In the genomic region with DNA sequence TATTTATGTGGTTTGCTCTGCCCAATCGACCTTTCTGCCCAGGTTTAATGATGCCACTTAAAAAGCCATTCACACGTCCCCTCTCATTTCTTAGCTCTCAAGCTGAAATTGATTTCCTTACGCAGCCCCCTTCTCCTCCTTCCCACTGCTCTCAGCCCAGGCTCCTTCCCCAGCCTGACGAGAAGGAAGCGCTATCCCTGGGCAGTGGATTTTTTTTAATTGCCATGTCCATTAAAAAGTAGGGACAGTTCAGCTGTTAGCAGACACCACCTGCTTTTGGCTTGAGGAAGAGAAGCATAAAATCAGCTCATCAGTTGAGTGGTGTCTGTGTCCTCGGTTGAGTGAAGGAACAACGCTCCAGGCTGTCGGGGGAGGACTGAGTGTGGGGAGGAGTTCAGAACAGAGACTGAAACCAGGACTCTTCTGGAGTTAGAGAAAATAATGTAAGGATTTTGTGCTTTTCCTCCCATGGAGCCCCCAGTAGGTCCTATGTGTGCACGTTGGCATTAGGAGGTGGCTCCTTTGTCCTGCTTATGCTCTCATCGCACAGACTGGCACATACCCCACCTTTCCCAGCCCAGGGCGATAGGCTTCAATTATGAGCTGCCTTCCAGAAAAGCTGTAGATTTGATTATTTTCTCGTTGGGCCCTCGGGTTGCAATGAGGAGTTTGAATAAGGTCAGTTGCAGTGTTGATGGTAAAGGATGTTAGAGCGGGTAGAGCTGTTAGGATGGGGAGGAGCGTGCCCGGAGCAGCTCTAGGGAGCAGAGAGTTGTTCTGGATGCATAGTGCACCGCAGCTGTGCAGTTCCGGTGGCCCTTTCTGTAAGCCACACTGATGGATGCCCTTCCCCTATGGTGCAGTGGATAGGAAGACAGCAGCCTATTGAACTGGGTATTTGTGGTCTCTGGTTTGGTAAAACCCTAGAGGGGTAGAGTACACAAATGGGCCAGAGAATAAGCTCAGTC, we compare ENCODE assay signal across 16 mouse cellular contexts. TPM values are rescaled to one million over a fixed set of nuclear protein-coding genes. Genes with fewer than 3 reads are reported as not detected.
A peak's percentile ranks its signal among the peaks of the same experiment; 100 is the strongest.
DNase-seq lines count a peak whose midpoint lies in the region; ATAC-seq lines count a peak whose summit lies in the region.
"Had no signal": no experiment of that assay in that cellular context is flagged by ENCODE, and none has a peak within 500 bp of the region (broad histone marks: within the 10 kb centered on the region; RNA-seq: fewer than 3 reads in every experiment).

No protein-coding gene starts in this region.

- H3K4me2 ChIP-seq in forebrain, embryonic 12.5 days: no peak overlapping the region
- H3K4me2 ChIP-seq in midbrain, embryonic 11.5 days: no peak overlapping the region
- no peak overlapping the region for H3K4me2 ChIP-seq in hindbrain, embryonic 14.5 days (replicated peaks)
- no peak overlapping the region for H3K4me2 ChIP-seq in neural tube, embryonic 13.5 days
- H3K4me2 ChIP-seq: heart, embryonic 11.5 days; liver, embryonic 11.5 days; lung, embryonic 15.5 days had no signal

- no peak for DNase-seq in forebrain, embryonic 10.5 days (ENCODE audit: extremely low spot score, low spot score)
- DNase-seq in midbrain, embryonic 11.5 days (ENCODE audit: low spot score, missing footprints): peak; percentile 82
- DNase-seq in midbrain, embryonic 10.5 days (ENCODE audit: low spot score): no peak
- peak; percentile 27 for DNase-seq in hindbrain, embryonic 14.5 days (ENCODE audit: low spot score)
- no peak for DNase-seq in ovary, postnatal 10 days (ENCODE audit: low spot score)
- DNase-seq in urinary bladder, adult 18-20 months (ENCODE audit: low spot score in 2 of 2): no peak
- DNase-seq: adrenal gland, postnatal 25 days; B cell, adult 2 months; cerebellum, adult 11 months; gastrocnemius, postnatal 36 days; kidney, adult 8-10 months had no signal

- no peak overlapping the region for H3K4me3 ChIP-seq in forebrain, embryonic 12.5 days (replicated peaks)
- H3K4me3 ChIP-seq in forebrain, embryonic 10.5 days: no peak overlapping the region
- H3K4me3 ChIP-seq in midbrain, embryonic 11.5 days (ENCODE audit: low read depth, low read length): no peak overlapping the region
- H3K4me3 ChIP-seq in midbrain, embryonic 10.5 days: no peak overlapping the region
- H3K4me3 ChIP-seq in hindbrain, embryonic 14.5 days (replicated peaks; ENCODE audit: low read length): no peak overlapping the region
- no peak overlapping the region for H3K4me3 ChIP-seq in neural tube, embryonic 13.5 days
- H3K4me3 ChIP-seq: lung, embryonic 15.5 days had no signal

- H3K9me3 ChIP-seq in forebrain, embryonic 12.5 days: no peaks in the 10 kb centered on the region
- 0 out of 2 replicates have a peak, but pooled peaks cover 4% of the 10 kb centered on the region for H3K9me3 ChIP-seq in forebrain, embryonic 10.5 days
- no peaks in the 10 kb centered on the region for H3K9me3 ChIP-seq in midbrain, embryonic 11.5 days (ENCODE audit: control insufficient read depth, low read length)
- no peaks in the 10 kb centered on the region for H3K9me3 ChIP-seq in midbrain, embryonic 10.5 days (replicated peaks)
- no peaks in the 10 kb centered on the region for H3K9me3 ChIP-seq in hindbrain, embryonic 14.5 days (ENCODE audit: control insufficient read depth, low read length)
- H3K9me3 ChIP-seq in neural tube, embryonic 13.5 days: no peaks in the 10 kb centered on the region
- H3K9me3 ChIP-seq: lung, embryonic 15.5 days had no signal

- no peaks in the 10 kb centered on the region for H3K4me1 ChIP-seq in forebrain, embryonic 12.5 days
- peaks cover 3% of the 10 kb centered on the region; the same call in 1 of the 2 replicates for H3K4me1 ChIP-seq in forebrain, embryonic 10.5 days
- no peaks in the 10 kb centered on the region for H3K4me1 ChIP-seq in midbrain, embryonic 11.5 days (ENCODE audit: control insufficient read depth, insufficient read depth, low read length)
- peaks cover 8% of the 10 kb centered on the region for H3K4me1 ChIP-seq in midbrain, embryonic 10.5 days
- peaks cover 22% of the 10 kb centered on the region for H3K4me1 ChIP-seq in hindbrain, embryonic 14.5 days (replicated peaks; ENCODE audit: control insufficient read depth, insufficient read depth, low read length)
- peaks cover 48% of the 10 kb centered on the region for H3K4me1 ChIP-seq in neural tube, embryonic 13.5 days (replicated peaks)
- H3K4me1 ChIP-seq: lung, embryonic 15.5 days had no signal

- no peak overlapping the region for H3K9ac ChIP-seq in forebrain, embryonic 12.5 days
- H3K9ac ChIP-seq in midbrain, embryonic 11.5 days (ENCODE audit: low read length): no peak overlapping the region
- H3K9ac ChIP-seq in hindbrain, embryonic 14.5 days: peak overlapping the region; percentile 46; the same call in 1 of the 2 replicates
- peak overlapping the region; percentile 41 for H3K9ac ChIP-seq in neural tube, embryonic 13.5 days
- H3K9ac ChIP-seq: lung, embryonic 15.5 days had no signal

- H3K27ac ChIP-seq in forebrain, embryonic 12.5 days: peak overlapping the region; percentile 50; the same call in 1 of the 2 replicates
- H3K27ac ChIP-seq in forebrain, embryonic 10.5 days: no peak overlapping the region
- H3K27ac ChIP-seq in midbrain, embryonic 11.5 days (ENCODE audit: low read depth, low read length): no peak overlapping the region
- H3K27ac ChIP-seq in midbrain, embryonic 10.5 days (replicated peaks): no peak overlapping the region
- H3K27ac ChIP-seq in hindbrain, embryonic 14.5 days: peak overlapping the region; percentile 74
- peak overlapping the region; percentile 80 for H3K27ac ChIP-seq in neural tube, embryonic 13.5 days (replicated peaks)
- H3K27ac ChIP-seq: lung, embryonic 15.5 days had no signal

- H3K36me3 ChIP-seq in forebrain, embryonic 12.5 days (replicated peaks): peaks cover 76% of the 10 kb centered on the region
- H3K36me3 ChIP-seq in forebrain, embryonic 10.5 days (replicated peaks): peaks cover 87% of the 10 kb centered on the region
- H3K36me3 ChIP-seq in midbrain, embryonic 11.5 days (ENCODE audit: control insufficient read depth, insufficient read depth, low read length): peaks cover 22% of the 10 kb centered on the region
- H3K36me3 ChIP-seq in midbrain, embryonic 10.5 days: peaks cover 88% of the 10 kb centered on the region
- peaks cover 76% of the 10 kb centered on the region for H3K36me3 ChIP-seq in hindbrain, embryonic 14.5 days (replicated peaks; ENCODE audit: control insufficient read depth, insufficient read depth)
- peaks cover 78% of the 10 kb centered on the region for H3K36me3 ChIP-seq in neural tube, embryonic 13.5 days

- no peak for ATAC-seq in forebrain, embryonic 12.5 days (ENCODE audit: low FRiP score)
- no peak for ATAC-seq in midbrain, embryonic 11.5 days (ENCODE audit: low FRiP score)
- peak; percentile 53 for ATAC-seq in hindbrain, embryonic 14.5 days (ENCODE audit: low FRiP score)
- peak; percentile 64 for ATAC-seq in neural tube, embryonic 13.5 days (ENCODE audit: low read depth)

- 84% methylated on average over 18 of the region's 18 CpGs for WGBS in forebrain, embryonic 12.5 days
- WGBS in forebrain, embryonic 10.5 days: 85% methylated on average over 18 of the region's 18 CpGs
- 88% methylated on average over 18 of the region's 18 CpGs for WGBS in midbrain, embryonic 11.5 days
- WGBS in midbrain, embryonic 10.5 days: 87% methylated on average over 18 of the region's 18 CpGs
- 64% methylated on average over 18 of the region's 18 CpGs for WGBS in hindbrain, embryonic 14.5 days
- 57% methylated on average over 18 of the region's 18 CpGs for WGBS in neural tube, embryonic 13.5 days

- no peaks in the 10 kb centered on the region for H3K27me3 ChIP-seq in forebrain, embryonic 12.5 days
- no peaks in the 10 kb centered on the region for H3K27me3 ChIP-seq in forebrain, embryonic 10.5 days (ENCODE audit: poor library complexity, severe bottlenecking)
- no peaks in the 10 kb centered on the region for H3K27me3 ChIP-seq in midbrain, embryonic 11.5 days (ENCODE audit: control insufficient read depth, insufficient read depth, low read length)
- no peaks in the 10 kb centered on the region for H3K27me3 ChIP-seq in midbrain, embryonic 10.5 days (ENCODE audit: low read depth, poor library complexity, severe bottlenecking)
- H3K27me3 ChIP-seq in hindbrain, embryonic 14.5 days (ENCODE audit: control insufficient read depth, insufficient read depth, low read length): no peaks in the 10 kb centered on the region
- no peaks in the 10 kb centered on the region for H3K27me3 ChIP-seq in neural tube, embryonic 13.5 days
- H3K27me3 ChIP-seq: lung, embryonic 15.5 days had no signal

RNA-seq across cellular contexts. Expression of a gene that starts 11.0 kb away (rescaled TPM):
- 1.2 and 1.8 TPM in 2 replicates for polyA plus RNA-seq in forebrain, embryonic 12.5 days (2016; fragmentation: Nextera tagmentation; extraction: Ambion mirVana)
- polyA plus RNA-seq in forebrain, embryonic 10.5 days (2016; fragmentation: Nextera tagmentation; extraction: Ambion mirVana): 0.30 and 0.41 TPM in 2 replicates
- polyA plus RNA-seq in midbrain, embryonic 11.5 days (2014; fragmentation: Nextera tagmentation; extraction: Ambion mirVana): 0.10 and 0.14 TPM in 2 replicates
- polyA plus RNA-seq in midbrain, embryonic 10.5 days (2016; fragmentation: Nextera tagmentation; extraction: Ambion mirVana): 0.52 and 0.62 TPM in 2 replicates
- polyA plus RNA-seq in hindbrain, embryonic 14.5 days (2014; fragmentation: Nextera tagmentation; extraction: Ambion mirVana): 0.60 TPM in 1 of 2 replicates, not detected in the other
- 2.4 and 3.2 TPM in 2 replicates for polyA plus RNA-seq in neural tube, embryonic 13.5 days (2015; fragmentation: Nextera tagmentation; extraction: Ambion mirVana)

RNA-seq across cellular contexts. Expression of a gene that starts 24.3 kb away (rescaled TPM):
- 5.9 and 9.0 TPM in 2 replicates for polyA plus RNA-seq in forebrain, embryonic 12.5 days (2016; fragmentation: Nextera tagmentation; extraction: Ambion mirVana)
- polyA plus RNA-seq in forebrain, embryonic 10.5 days (2016; fragmentation: Nextera tagmentation; extraction: Ambion mirVana): 2.6 and 2.9 TPM in 2 replicates
- polyA plus RNA-seq in midbrain, embryonic 11.5 days (2014; fragmentation: Nextera tagmentation; extraction: Ambion mirVana): 3.6 and 5.7 TPM in 2 replicates
- polyA plus RNA-seq in midbrain, embryonic 10.5 days (2016; fragmentation: Nextera tagmentation; extraction: Ambion mirVana): 5.2 and 5.8 TPM in 2 replicates
- 12.7 and 18.0 TPM in 2 replicates for polyA plus RNA-seq in hindbrain, embryonic 14.5 days (2014; fragmentation: Nextera tagmentation; extraction: Ambion mirVana)
- 10.1 and 10.6 TPM in 2 replicates for polyA plus RNA-seq in neural tube, embryonic 13.5 days (2015; fragmentation: Nextera tagmentation; extraction: Ambion mirVana)

RNA-seq across cellular contexts. Expression of a gene that starts 31.8 kb away (rescaled TPM):
- 103 and 105 TPM in 2 replicates for polyA plus RNA-seq in forebrain, embryonic 12.5 days (2016; fragmentation: Nextera tagmentation; extraction: Ambion mirVana)
- 124 and 129 TPM in 2 replicates for polyA plus RNA-seq in forebrain, embryonic 10.5 days (2016; fragmentation: Nextera tagmentation; extraction: Ambion mirVana)
- polyA plus RNA-seq in midbrain, embryonic 11.5 days (2014; fragmentation: Nextera tagmentation; extraction: Ambion mirVana): 68.8 and 74.8 TPM in 2 replicates
- polyA plus RNA-seq in midbrain, embryonic 10.5 days (2016; fragmentation: Nextera tagmentation; extraction: Ambion mirVana): 107 and 121 TPM in 2 replicates
- polyA plus RNA-seq in hindbrain, embryonic 14.5 days (2014; fragmentation: Nextera tagmentation; extraction: Ambion mirVana): 45.6 and 47.4 TPM in 2 replicates
- polyA plus RNA-seq in neural tube, embryonic 13.5 days (2015; fragmentation: Nextera tagmentation; extraction: Ambion mirVana): 52.4 and 53.0 TPM in 2 replicates

RNA-seq across cellular contexts. Expression of a gene that starts 43.9 kb away (rescaled TPM):
- polyA plus RNA-seq in forebrain, embryonic 12.5 days (2016; fragmentation: Nextera tagmentation; extraction: Ambion mirVana): 60.0 and 62.4 TPM in 2 replicates
- 3.0 and 9.5 TPM in 2 replicates for polyA plus RNA-seq in forebrain, embryonic 10.5 days (2016; fragmentation: Nextera tagmentation; extraction: Ambion mirVana)
- polyA plus RNA-seq in midbrain, embryonic 11.5 days (2014; fragmentation: Nextera tagmentation; extraction: Ambion mirVana): 19.5 and 23.6 TPM in 2 replicates
- polyA plus RNA-seq in midbrain, embryonic 10.5 days (2016; fragmentation: Nextera tagmentation; extraction: Ambion mirVana): 19.4 and 27.2 TPM in 2 replicates
- 94.1 and 105 TPM in 2 replicates for polyA plus RNA-seq in hindbrain, embryonic 14.5 days (2014; fragmentation: Nextera tagmentation; extraction: Ambion mirVana)
- polyA plus RNA-seq in neural tube, embryonic 13.5 days (2015; fragmentation: Nextera tagmentation; extraction: Ambion mirVana): 128 and 133 TPM in 2 replicates

Comparison
In these comparisons a context has a peak if more than half of its experiments do, and no peak if none do; other contexts are left out.
1. H3K27ac ChIP-seq: peak in forebrain, embryonic 12.5 days (single experiment), hindbrain, embryonic 14.5 days (single experiment) and neural tube, embryonic 13.5 days (single experiment); none in forebrain, embryonic 10.5 days (single experiment), midbrain, embryonic 11.5 days (single experiment) and midbrain, embryonic 10.5 days (single experiment).
2. DNase-seq: peak in midbrain, embryonic 11.5 days (single experiment) and hindbrain, embryonic 14.5 days (single experiment); none in forebrain, embryonic 10.5 days (single experiment), midbrain, embryonic 10.5 days (single experiment), ovary, postnatal 10 days (single experiment) and urinary bladder, adult 18-20 months (0 of 2).
3. ATAC-seq: peak in hindbrain, embryonic 14.5 days (single experiment) and neural tube, embryonic 13.5 days (single experiment); none in forebrain, embryonic 12.5 days (single experiment) and midbrain, embryonic 11.5 days (single experiment).
4. H3K9ac ChIP-seq: peak in hindbrain, embryonic 14.5 days (single experiment) and neural tube, embryonic 13.5 days (single experiment); none in forebrain, embryonic 12.5 days (single experiment) and midbrain, embryonic 11.5 days (single experiment).